Mouse (Mus musculus) ES-E14 (cell line): ENCODE measurements around the gene Tmem106c.

Experiments used
- CHD2 ChIP-seq: IDR thresholded peaks from 2 replicates; pipeline ENCODE4 v1.6.1; 2014; ENCODE audit warnings: mild to moderate bottlenecking, low read depth, low read length, inconsistent platforms
- HCFC1 ChIP-seq: IDR thresholded peaks from 2 replicates; pipeline ENCODE4 v1.6.1; 2012; ENCODE audit warnings: low read length, inconsistent platforms, borderline replicate concordance; ENCODE audit not compliant: insufficient read depth
- MAFK ChIP-seq: IDR thresholded peaks from 2 replicates; pipeline ENCODE4 v1.6.1; 2014; ENCODE audit warnings: mild to moderate bottlenecking, low read depth, low read length, inconsistent platforms; ENCODE audit not compliant: insufficient read depth
- ZC3H11A ChIP-seq: IDR thresholded peaks from 2 replicates; pipeline ENCODE4 v1.6.1; 2012; ENCODE audit warnings: low read depth, mild to moderate bottlenecking, inconsistent platforms, low read length, borderline replicate concordance
- ZNF384 ChIP-seq: IDR thresholded peaks from 2 replicates; pipeline ENCODE4 v1.6.1; 2012; ENCODE audit warnings: low read depth, low read length, inconsistent platforms

DNA sequence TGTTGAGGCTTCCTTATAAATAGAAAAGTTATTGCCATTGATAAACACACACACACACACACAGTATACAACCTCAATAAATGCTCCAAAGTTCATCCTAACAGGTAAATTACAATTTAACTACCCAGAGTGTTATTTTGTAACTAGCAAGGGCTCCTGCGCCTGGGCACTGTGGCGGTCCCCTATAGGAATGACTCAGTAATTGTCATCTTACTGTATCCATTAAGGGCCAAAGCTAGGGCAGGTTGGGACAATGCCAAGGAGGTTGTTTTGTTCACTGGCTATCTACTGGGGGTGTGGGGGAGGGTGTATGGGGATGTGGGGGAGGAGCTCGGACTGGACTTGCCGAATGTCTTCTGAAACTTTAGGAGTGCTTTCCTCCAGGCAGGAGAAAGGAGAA lies 37.0 kb upstream of the Tmem106c start:
- TF ChIP-seq HCFC1 (no peak), CHD2 (no peak), ZC3H11A (no peak), MAFK (no peak), ZNF384 (no peak)
